Mouse (Mus musculus) hindbrain, postnatal 0 days (tissue): ENCODE measurements around the gene Plod1. TPM values are rescaled to one million over a fixed set of nuclear protein-coding genes. Genes with fewer than 3 reads are reported as not detected.

Experiments
- ATAC-seq: fragments of 200-750 bp; cut with Nextera tagmentation; 2 replicates; pipeline ENCODE4 v1.8.0; 2017; ENCODE audit warnings: mild to moderate bottlenecking, moderate TSS enrichment, moderate library complexity
- DNase-seq: peaks from one replicate; pipeline ENCODE4 v3.0.0-alpha.2; 2015; ENCODE audit warnings: low spot score
- H3K27ac ChIP-seq: fragments of 300-500 bp; sonication (generic); 2 replicates; pipeline ENCODE4 v1.5.1; 2014; ENCODE audit warnings: mild to moderate bottlenecking
- H3K27me3 ChIP-seq: fragments of 300-500 bp; sonication (generic); 2 replicates; pipeline ENCODE4 v1.6.1; 2014; ENCODE audit warnings: low read length, mixed read lengths; ENCODE audit not compliant: insufficient read depth
- H3K36me3 ChIP-seq: fragments of 300-500 bp; sonication (generic); 2 replicates; pipeline ENCODE4 v1.6.1; 2014; ENCODE audit warnings: low read length, mixed read lengths; ENCODE audit not compliant: insufficient read depth
- H3K4me1 ChIP-seq: fragments of 300-500 bp; sonication (generic); 2 replicates; pipeline ENCODE4 v1.6.1; 2014; ENCODE audit warnings: antibody characterized with exemption, low read length, mixed read lengths; ENCODE audit not compliant: insufficient read depth
- H3K4me2 ChIP-seq: fragments of 300-500 bp; sonication (generic); 2 replicates; pipeline ENCODE4 v1.6.1; 2014; ENCODE audit warnings: low read depth, mild to moderate bottlenecking, low read length, moderate library complexity, mixed read lengths
- H3K4me3 ChIP-seq: fragments of 300-500 bp; sonication (generic); 2 replicates; pipeline ENCODE4 v1.5.1; 2014; ENCODE audit warnings: low read length
- H3K9ac ChIP-seq: fragments of 300-500 bp; sonication (generic); replicated peaks from 2 replicates; pipeline ENCODE4 v1.6.1; 2014; ENCODE audit warnings: mild to moderate bottlenecking, low read length, moderate library complexity, mixed read lengths
- H3K9me3 ChIP-seq: fragments of 300-500 bp; sonication (generic); 2 replicates; pipeline ENCODE4 v1.6.1; 2016; ENCODE audit warnings: low read length, mixed read lengths
- CTCF ChIP-seq: IDR thresholded peaks from 2 replicates; pipeline ENCODE4 v1.5.1; 2016; ENCODE audit warnings: antibody characterized with exemption, control low read depth, low read depth
- WGBS: fragments of 180-500 bp; shearing (Covaris S2); extraction: QIAGEN DNeasy Blood & Tissue Kit; methylation state at CpG from one replicate; pipeline ENCODE4 v1.1.7; 2014; 5-methylcytosine and 5-hydroxymethylcytosine counted together
- polyA plus RNA-seq: library from polyadenylated mRNA; unstranded; fragments of >200 nt; fragmentation: Nextera tagmentation; extraction: Ambion mirVana; gene quantifications from 2 replicates; pipeline ENCODE4 v1.2.1, GENCODE M21; 2015
- total RNA-seq: library from RNA; depleted of rRNA; stranded (reverse); fragments of >200 nt; gene quantifications from 2 replicates; pipeline ENCODE4 v1.2.3, GENCODE M21; 2014

Plod1 gene
- total and polyA plus RNA-seq, 2 experiments from 2014 or later = 22.8 to 46.2 TPM

DNA sequence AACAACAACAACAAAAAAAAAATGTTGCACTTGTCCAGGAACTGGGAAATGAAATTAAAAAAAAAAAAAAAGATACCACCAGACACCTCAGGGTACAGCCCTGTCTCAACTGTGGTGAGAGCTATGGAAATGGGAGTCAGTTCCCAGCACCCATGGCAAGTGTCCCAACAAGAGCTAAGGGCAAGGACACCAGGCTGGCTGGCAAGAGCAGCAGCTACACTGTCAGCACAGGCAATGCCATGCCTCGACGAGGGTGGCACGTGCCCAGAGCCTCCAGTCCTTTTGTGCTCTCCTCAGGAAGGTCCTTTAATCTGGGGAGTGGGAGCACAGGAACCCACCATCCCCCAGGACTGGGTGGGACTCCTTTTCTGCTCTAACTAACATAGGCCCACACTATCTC lies 52.4 kb downstream of the Plod1 start:
- no peak overlapping the region for H3K4me3 ChIP-seq
- H3K4me2 ChIP-seq = no peak overlapping the region
- no peak overlapping the region for H3K9ac ChIP-seq
- ATAC-seq (no peak), DNase-seq (no peak)
- no peak overlapping the region for H3K27ac ChIP-seq
- H3K9me3 ChIP-seq = no peaks in the 10 kb centered on the region
- TF ChIP-seq CTCF = no peak
- peaks cover 83% of the 10 kb centered on the region for H3K36me3 ChIP-seq
- no peaks in the 10 kb centered on the region for H3K4me1 ChIP-seq
- H3K27me3 ChIP-seq = no peaks in the 10 kb centered on the region
- WGBS = 78% methylated on average over 3 of the region's 3 CpGs

DNA sequence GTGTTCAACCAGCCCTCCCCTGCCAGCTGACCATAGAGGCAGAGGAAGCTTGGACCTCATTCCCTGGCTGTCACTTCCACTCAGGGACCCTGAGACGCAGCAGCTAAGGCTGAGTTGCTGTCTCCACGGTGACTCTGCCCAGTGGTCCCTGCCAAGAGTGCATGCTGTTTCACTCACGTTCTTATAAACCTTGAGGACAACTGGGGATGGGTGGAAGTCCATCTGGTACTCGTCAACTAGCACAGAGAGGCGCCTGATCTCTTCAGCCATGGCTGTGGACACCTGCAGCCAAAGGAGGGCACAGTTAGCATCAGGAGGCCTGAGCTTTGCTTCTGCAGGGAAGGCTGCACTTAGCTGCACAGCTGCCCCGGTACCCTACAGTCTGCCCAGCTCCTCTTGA lies 53.5 kb downstream of the Plod1 start:
- DNase-seq = peak; percentile 2
- no peak overlapping the region for H3K4me2 ChIP-seq
- no peak for ATAC-seq
- TF ChIP-seq CTCF = no peak
- WGBS = 67% methylated on average over 6 of the region's 6 CpGs
- no peaks in the 10 kb centered on the region for H3K27me3 ChIP-seq
- H3K4me3 ChIP-seq = no peak overlapping the region
- H3K9me3 ChIP-seq = no peaks in the 10 kb centered on the region
- H3K27ac ChIP-seq = no peak overlapping the region
- peaks cover 86% of the 10 kb centered on the region for H3K36me3 ChIP-seq
- H3K9ac ChIP-seq = no peak overlapping the region
- H3K4me1 ChIP-seq = no peaks in the 10 kb centered on the region

DNA sequence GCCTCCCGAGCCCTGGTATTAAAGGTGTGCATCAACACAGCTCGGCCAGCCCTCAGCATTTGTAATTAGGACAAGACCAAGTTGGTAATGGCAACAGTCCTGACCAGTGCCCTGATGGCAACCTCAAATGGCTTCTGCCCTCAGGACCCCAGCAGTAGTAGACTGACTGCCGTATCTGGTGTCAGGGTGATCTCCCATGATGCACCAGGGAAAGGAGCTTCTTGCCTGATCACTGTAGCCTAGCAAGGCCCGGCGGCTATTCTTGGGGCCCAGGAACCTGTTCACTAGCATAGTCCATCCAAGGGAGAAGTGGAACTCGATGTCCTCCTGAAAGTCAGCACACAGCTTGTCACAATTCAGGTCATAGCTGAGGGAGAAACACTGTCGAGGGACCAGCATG lies 54.8 kb downstream of the Plod1 start:
- H3K4me3 ChIP-seq = no peak overlapping the region
- peaks cover 82% of the 10 kb centered on the region for H3K36me3 ChIP-seq
- H3K27ac ChIP-seq = no peak overlapping the region
- 95% methylated on average over 7 of the region's 7 CpGs for WGBS
- no peak for DNase-seq
- ATAC-seq = no peak
- H3K4me1 ChIP-seq = no peaks in the 10 kb centered on the region
- H3K9me3 ChIP-seq = no peaks in the 10 kb centered on the region
- H3K4me2 ChIP-seq = no peak overlapping the region
- no peak overlapping the region for H3K9ac ChIP-seq
- TF ChIP-seq CTCF = no peak
- H3K27me3 ChIP-seq = no peaks in the 10 kb centered on the region

DNA sequence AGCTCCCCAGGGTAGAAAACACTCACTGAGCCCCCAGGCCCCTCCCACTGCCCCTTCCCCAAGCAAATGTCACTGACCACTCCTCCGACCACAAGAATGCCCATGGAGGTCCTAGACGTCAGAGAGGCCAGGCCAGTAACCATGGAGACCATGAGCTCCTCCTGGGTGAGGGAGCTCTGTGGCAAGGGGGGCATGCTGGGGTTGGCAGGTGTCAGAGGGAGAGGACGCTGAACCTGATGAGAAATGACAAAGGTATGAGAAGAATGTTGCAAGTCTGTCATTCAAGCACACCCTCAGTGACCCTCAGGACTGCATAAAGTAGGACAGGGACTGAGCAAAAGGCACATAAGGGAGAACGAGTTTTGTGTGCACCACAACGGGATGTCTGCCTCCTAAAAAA lies 56.7 kb downstream of the Plod1 start:
- Histone ChIP-seq H3K4me2 (no peak overlapping the region), H3K4me1 (no peaks in the 10 kb centered on the region), H3K27me3 (no peaks in the 10 kb centered on the region), H3K9me3 (no peaks in the 10 kb centered on the region), H3K4me3 (no peak overlapping the region), H3K9ac (no peak overlapping the region), H3K36me3 (peaks cover 83% of the 10 kb centered on the region), H3K27ac (no peak overlapping the region)
- no peak for TF ChIP-seq CTCF
- ATAC-seq (no peak), DNase-seq (no peak)
- WGBS = 57% methylated on average over 5 of the region's 5 CpGs

DNA sequence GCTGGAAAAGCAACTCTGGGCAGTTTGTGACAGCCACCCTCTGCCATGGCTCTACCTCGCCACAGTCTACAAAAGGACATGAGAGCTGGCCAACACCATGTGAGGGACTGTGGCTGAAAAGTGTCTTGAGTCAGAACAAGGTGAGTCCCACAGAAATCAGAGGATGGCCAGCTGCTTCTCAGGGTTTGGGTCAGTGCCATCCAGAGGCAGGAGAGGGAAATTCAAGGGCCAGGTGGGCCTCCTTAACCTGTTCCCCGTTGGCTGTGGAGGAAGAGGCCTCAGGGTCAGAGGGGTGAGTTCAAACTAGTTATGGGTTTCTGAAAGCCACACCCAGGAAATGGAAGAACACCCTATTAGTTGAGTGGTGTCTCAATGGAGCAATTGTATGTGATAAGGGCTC lies 57.1 kb downstream of the Plod1 start:
- no peaks in the 10 kb centered on the region for H3K4me1 ChIP-seq

DNA sequence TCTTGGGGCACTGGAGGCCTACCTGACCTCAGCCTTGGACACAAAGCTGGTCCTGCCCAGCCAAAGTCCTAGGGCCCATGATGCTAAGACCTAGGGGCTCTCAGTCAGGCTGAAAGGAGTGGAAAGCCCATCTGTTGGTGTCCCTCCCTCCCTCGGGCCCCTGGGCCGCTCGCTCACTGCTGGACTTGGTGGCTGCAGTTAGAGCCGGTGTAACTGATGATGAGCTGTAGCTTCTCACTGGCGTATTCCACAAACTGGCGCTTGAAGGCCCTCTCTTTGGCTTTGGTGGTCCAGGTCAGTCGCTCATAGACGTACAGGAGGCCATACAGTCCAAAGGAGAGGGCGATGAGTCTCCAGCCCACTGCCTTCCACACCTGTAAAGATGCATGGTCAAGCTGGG lies 58.0 kb downstream of the Plod1 start:
- H3K9me3 ChIP-seq = no peaks in the 10 kb centered on the region
- H3K27me3 ChIP-seq = no peaks in the 10 kb centered on the region
- peaks cover 82% of the 10 kb centered on the region for H3K36me3 ChIP-seq
- no peak overlapping the region for H3K9ac ChIP-seq
- no peak for TF ChIP-seq CTCF
- H3K4me2 ChIP-seq = no peak overlapping the region
- H3K4me3 ChIP-seq = no peak overlapping the region
- H3K27ac ChIP-seq = no peak overlapping the region
- WGBS = 97% methylated on average over 9 of the region's 9 CpGs
- H3K4me1 ChIP-seq = no peaks in the 10 kb centered on the region
- DNase-seq (no peak), ATAC-seq (no peak)

More for the DNA sequence above, 57.1 kb downstream of the Plod1 start:
- ATAC-seq (no peak), DNase-seq (no peak)
- no peak overlapping the region for H3K27ac ChIP-seq
- no peak overlapping the region for H3K9ac ChIP-seq
- no peak overlapping the region for H3K4me2 ChIP-seq
- no peaks in the 10 kb centered on the region for H3K9me3 ChIP-seq
- WGBS = 81% methylated on average over 2 of the region's 2 CpGs
- no peaks in the 10 kb centered on the region for H3K27me3 ChIP-seq
- TF ChIP-seq CTCF = no peak
- peaks cover 83% of the 10 kb centered on the region for H3K36me3 ChIP-seq
- no peak overlapping the region for H3K4me3 ChIP-seq

DNA sequence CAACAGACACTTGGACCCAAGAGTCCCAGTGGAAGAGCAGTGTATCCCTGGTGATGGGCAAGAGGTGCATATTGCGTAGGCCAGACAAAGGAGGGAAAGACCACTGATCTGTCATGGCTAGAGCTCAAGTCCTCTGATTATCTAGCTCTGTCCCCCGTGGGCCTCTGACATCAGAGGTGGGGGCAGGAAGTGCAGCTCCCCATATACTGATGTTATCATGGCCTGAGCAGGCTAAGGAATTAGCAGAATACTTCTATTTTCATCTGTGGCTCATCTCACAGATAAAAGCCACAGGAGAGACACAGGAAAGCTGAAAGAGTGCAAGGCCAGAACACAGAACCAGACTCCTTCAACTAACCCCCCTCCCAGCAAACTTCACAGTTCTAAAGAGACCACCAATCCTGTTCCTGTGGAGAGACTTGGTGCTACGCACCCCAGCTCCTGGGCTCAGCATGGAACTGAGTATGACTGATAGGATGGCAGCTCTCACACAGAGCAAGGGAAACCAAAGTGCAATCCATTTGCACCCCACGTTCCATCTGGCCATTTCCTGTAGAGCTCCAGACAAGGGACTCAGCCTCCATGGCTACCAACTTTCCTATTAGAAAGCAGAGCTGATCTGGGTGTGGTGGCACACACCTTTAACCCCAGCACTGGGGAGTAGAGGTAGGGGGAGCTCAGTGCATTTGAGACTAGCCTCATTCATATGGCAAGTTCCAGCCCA lies 60.6 kb downstream of the Plod1 start:
- TF ChIP-seq CTCF = no peak
- no peak for DNase-seq
- H3K27ac ChIP-seq = no peak overlapping the region
- ATAC-seq = no peak
- peaks cover 71% of the 10 kb centered on the region for H3K36me3 ChIP-seq
- no peak overlapping the region for H3K4me3 ChIP-seq
- H3K4me2 ChIP-seq = no peak overlapping the region
- no peaks in the 10 kb centered on the region for H3K4me1 ChIP-seq
- H3K9me3 ChIP-seq = no peaks in the 10 kb centered on the region
- no peak overlapping the region for H3K9ac ChIP-seq
- no peaks in the 10 kb centered on the region for H3K27me3 ChIP-seq
- WGBS = 92% methylated on average over 4 of the region's 4 CpGs
